ENCODE assay signal across 9 mouse cellular contexts in genomic region chr4:126132636-126133264, GRCm38 (mm10). TPM values are rescaled to one million over a fixed set of nuclear protein-coding genes. Genes with fewer than 3 reads are reported as not detected.
DNase-seq lines count a peak whose midpoint lies in the region; ATAC-seq and TF ChIP-seq lines count a peak whose summit lies in the region.
"Had no signal": no experiment of that assay in that cellular context is flagged by ENCODE, and none has a peak within 500 bp of the region (broad histone marks: within the 10 kb centered on the region; RNA-seq: fewer than 3 reads in every experiment).

No protein-coding gene starts in this region.

- H3K27ac ChIP-seq in heart, adult 2 months = peak overlapping the region; percentile 51
- H3K27ac ChIP-seq in neural tube, embryonic 13.5 days (replicated peaks) = peak overlapping the region; percentile 69
- H3K27ac ChIP-seq in limb, embryonic 15.5 days = peak overlapping the region; percentile 77

- H3K4me2 ChIP-seq in neural tube, embryonic 13.5 days = no peak overlapping the region
- no peak overlapping the region for H3K4me2 ChIP-seq in limb, embryonic 15.5 days

- no peak for TF ChIP-seq EP300 in heart, adult 2 months (IDR thresholded peaks at IDR 0.05; ENCODE audit: insufficient read depth, low read depth, low read length)

- DNase-seq in heart, adult 2 months = no peak
- no peak for DNase-seq in heart, postnatal 4 days
- DNase-seq in neural tube, embryonic 10.5 days (ENCODE audit: extremely low spot score, low spot score) = no peak
- no peak for DNase-seq in urinary bladder, postnatal 25 days (ENCODE audit: low spot score)
- DNase-seq in cerebellum, postnatal 25 days = no peak
- DNase-seq: gastrocnemius, postnatal 14 days had no signal

- H3K36me3 ChIP-seq in heart, adult 2 months (ENCODE audit: control insufficient read depth, insufficient read depth, low read length) = no peaks in the 10 kb centered on the region
- peaks cover 85% of the 10 kb centered on the region for H3K36me3 ChIP-seq in neural tube, embryonic 13.5 days
- H3K36me3 ChIP-seq in limb, embryonic 15.5 days = peaks cover 67% of the 10 kb centered on the region

- TF ChIP-seq CTCF in heart, adult 2 months (IDR thresholded peaks at IDR 0.05) = no peak

- peaks cover 6% of the 10 kb centered on the region for H3K4me1 ChIP-seq in heart, adult 2 months (ENCODE audit: control insufficient read depth, insufficient read depth, low read length)
- H3K4me1 ChIP-seq in neural tube, embryonic 13.5 days (replicated peaks) = peaks cover 41% of the 10 kb centered on the region
- peaks cover 34% of the 10 kb centered on the region for H3K4me1 ChIP-seq in limb, embryonic 15.5 days

- H3K9me3 ChIP-seq in neural tube, embryonic 13.5 days = no peaks in the 10 kb centered on the region
- H3K9me3 ChIP-seq in limb, embryonic 15.5 days = no peaks in the 10 kb centered on the region

- no peak overlapping the region for H3K9ac ChIP-seq in heart, adult 2 months (ENCODE audit: low read depth, low read length)
- no peak overlapping the region for H3K9ac ChIP-seq in neural tube, embryonic 13.5 days
- H3K9ac ChIP-seq in limb, embryonic 15.5 days = no peak overlapping the region

- no peak for TF ChIP-seq POLR2A in heart, adult 2 months (IDR thresholded peaks at IDR 0.05; ENCODE audit: insufficient read depth, low read depth, low read length)

- H3K79me2 ChIP-seq in heart, adult 2 months (replicated peaks; ENCODE audit: control insufficient read depth, insufficient read depth, low read length) = no peaks in the 10 kb centered on the region

- no peak overlapping the region for H3K4me3 ChIP-seq in heart, adult 2 months
- H3K4me3 ChIP-seq in neural tube, embryonic 13.5 days = no peak overlapping the region
- no peak overlapping the region for H3K4me3 ChIP-seq in limb, embryonic 15.5 days

- ATAC-seq in neural tube, embryonic 13.5 days (ENCODE audit: low read depth) = no peak
- no peak for ATAC-seq in limb, embryonic 15.5 days (ENCODE audit: insufficient number of reproducible peaks, low FRiP score, low TSS enrichment, low read depth)
- no peak for ATAC-seq in activated CD4-positive, CD25-positive, alpha-beta regulatory T cell, adult 4 months

- H3K27me3 ChIP-seq in heart, adult 2 months (ENCODE audit: control insufficient read depth, insufficient read depth, low read length) = no peaks in the 10 kb centered on the region
- no peaks in the 10 kb centered on the region for H3K27me3 ChIP-seq in neural tube, embryonic 13.5 days
- no peaks in the 10 kb centered on the region for H3K27me3 ChIP-seq in limb, embryonic 15.5 days

- WGBS in heart, adult 2 months = 65% methylated on average over 6 of the region's 6 CpGs
- WGBS in neural tube, embryonic 13.5 days = 73% methylated on average over 6 of the region's 6 CpGs
- 66% methylated on average over 6 of the region's 6 CpGs for WGBS in limb, embryonic 15.5 days

- intact Hi-C loops in heart, adult 2 months (cut with DNase I) = no loop called here

RNA-seq across cellular contexts. Expression of gene Eva1b, which starts 14.8 kb away (rescaled TPM):
- 10 to 100 TPM in 1 of 2 experiments, 1 to 10 TPM in 1; 9.5 to 11.9 TPM for total RNA-seq in heart, adult 2 months (2021)
- polyA plus RNA-seq in heart, adult 2 months (2012; rRNA removed) = 15.2 and 19.7 TPM in 2 replicates
- total RNA-seq in heart, postnatal 4 days (2021) = 10 to 100 TPM; 27.3 to 29.3 TPM
- polyA plus RNA-seq in neural tube, embryonic 13.5 days (2015; fragmentation: Nextera tagmentation; extraction: Ambion mirVana) = 15.3 and 19.8 TPM in 2 replicates
- polyA plus RNA-seq in limb, embryonic 15.5 days (2015; fragmentation: Nextera tagmentation; extraction: Ambion mirVana) = 81.0 and 86.3 TPM in 2 replicates
- 10 to 100 TPM; 18.8 to 19.0 TPM for polyA plus RNA-seq in activated CD4-positive, CD25-positive, alpha-beta regulatory T cell, adult 4 months (2017; shearing (Covaris generic))

RNA-seq across cellular contexts. Expression of gene Stk40, which starts 29.0 kb away (rescaled TPM):
- 10 to 100 TPM; 41.6 to 53.8 TPM for total RNA-seq in heart, adult 2 months (2021)
- polyA plus RNA-seq in heart, adult 2 months (2012; rRNA removed) = 36.3 and 36.7 TPM in 2 replicates
- total RNA-seq in heart, postnatal 4 days (2021) = 10 to 100 TPM; 32.5 to 33.2 TPM
- polyA plus RNA-seq in neural tube, embryonic 13.5 days (2015; fragmentation: Nextera tagmentation; extraction: Ambion mirVana) = 33.9 and 37.7 TPM in 2 replicates
- 32.4 and 35.4 TPM in 2 replicates for polyA plus RNA-seq in limb, embryonic 15.5 days (2015; fragmentation: Nextera tagmentation; extraction: Ambion mirVana)
- polyA plus RNA-seq in activated CD4-positive, CD25-positive, alpha-beta regulatory T cell, adult 4 months (2017; shearing (Covaris generic)) = 10 to 100 TPM; 15.5 to 20.4 TPM

RNA-seq across cellular contexts. Expression of gene Sh3d21, which starts 30.5 kb away (rescaled TPM):
- 1 to 10 TPM; 1.5 to 2.7 TPM for total RNA-seq in heart, adult 2 months (2021)
- 1.9 and 2.0 TPM in 2 replicates for polyA plus RNA-seq in heart, adult 2 months (2012; rRNA removed)
- total RNA-seq in heart, postnatal 4 days (2021) = 1 to 10 TPM; 1.6 to 1.8 TPM
- polyA plus RNA-seq in neural tube, embryonic 13.5 days (2015; fragmentation: Nextera tagmentation; extraction: Ambion mirVana) = 0.89 and 2.0 TPM in 2 replicates
- 12.1 and 13.8 TPM in 2 replicates for polyA plus RNA-seq in limb, embryonic 15.5 days (2015; fragmentation: Nextera tagmentation; extraction: Ambion mirVana)
- polyA plus RNA-seq in activated CD4-positive, CD25-positive, alpha-beta regulatory T cell, adult 4 months (2017; shearing (Covaris generic)) = under 1 TPM in 1 of 2 experiments, not detected in 1; 0.92 TPM

RNA-seq across cellular contexts. Expression of gene Lsm10, which starts 36.3 kb away (rescaled TPM):
- total RNA-seq in heart, adult 2 months (2021) = 10 to 100 TPM; 17.0 to 18.9 TPM
- polyA plus RNA-seq in heart, adult 2 months (2012; rRNA removed) = 33.1 and 33.8 TPM in 2 replicates
- 10 to 100 TPM; 17.3 to 18.4 TPM for total RNA-seq in heart, postnatal 4 days (2021)
- polyA plus RNA-seq in neural tube, embryonic 13.5 days (2015; fragmentation: Nextera tagmentation; extraction: Ambion mirVana) = 47.7 and 54.3 TPM in 2 replicates
- polyA plus RNA-seq in limb, embryonic 15.5 days (2015; fragmentation: Nextera tagmentation; extraction: Ambion mirVana) = 50.1 and 51.2 TPM in 2 replicates
- polyA plus RNA-seq in activated CD4-positive, CD25-positive, alpha-beta regulatory T cell, adult 4 months (2017; shearing (Covaris generic)) = 10 to 100 TPM; 67.3 to 70.5 TPM
